Mouse (Mus musculus): Measurements from ENCODE around the gene Olfr1099.

Gene Olfr1099

DNA sequence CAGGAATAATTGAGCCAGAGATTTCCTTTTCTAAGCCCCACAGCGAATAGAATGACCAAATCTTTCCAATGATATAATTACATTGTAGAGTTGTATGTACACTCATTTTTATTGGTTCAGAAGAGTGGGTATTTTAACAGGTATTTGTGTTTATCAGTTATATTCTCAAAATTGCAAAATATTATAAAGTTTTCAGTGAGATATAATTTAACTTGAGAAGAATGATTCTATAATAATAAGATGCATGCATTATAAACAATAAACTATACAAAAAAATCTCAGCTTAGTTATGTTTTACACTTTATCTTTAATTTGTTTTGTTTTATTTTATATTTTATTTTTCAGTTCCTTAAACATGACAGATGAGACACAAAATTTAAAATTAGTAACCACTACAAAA, at the start of gene Olfr1099:
Olfr1099 (minus strand) TSS at position 101 of the 400 bp plus-strand sequence.
- no peak for DNase-seq

DNA sequence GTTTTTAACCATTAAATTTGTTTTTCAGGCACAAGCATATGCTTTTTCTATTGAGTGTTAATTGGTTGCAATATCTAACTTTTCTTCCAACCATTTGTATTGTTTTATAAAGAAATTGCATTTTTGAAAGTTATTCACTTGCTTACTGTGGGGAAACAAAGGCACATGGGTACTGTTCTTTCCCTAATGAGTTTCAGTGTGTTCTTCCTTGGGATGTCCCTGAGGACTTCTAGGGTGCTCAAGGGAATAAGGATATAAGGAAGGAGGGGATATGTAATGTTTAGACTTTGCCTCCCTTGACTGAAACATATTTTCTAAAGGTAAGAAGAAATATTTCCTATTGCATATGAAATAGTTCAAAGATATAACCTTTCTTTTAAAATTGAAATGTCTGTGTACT, 37.6 kb upstream of the Olfr1099 start, which contains the start of gene Olfr1102:
Olfr1102 (plus strand) TSS at position 301 of the 400 bp plus-strand sequence.
- no peak for DNase-seq

DNA sequence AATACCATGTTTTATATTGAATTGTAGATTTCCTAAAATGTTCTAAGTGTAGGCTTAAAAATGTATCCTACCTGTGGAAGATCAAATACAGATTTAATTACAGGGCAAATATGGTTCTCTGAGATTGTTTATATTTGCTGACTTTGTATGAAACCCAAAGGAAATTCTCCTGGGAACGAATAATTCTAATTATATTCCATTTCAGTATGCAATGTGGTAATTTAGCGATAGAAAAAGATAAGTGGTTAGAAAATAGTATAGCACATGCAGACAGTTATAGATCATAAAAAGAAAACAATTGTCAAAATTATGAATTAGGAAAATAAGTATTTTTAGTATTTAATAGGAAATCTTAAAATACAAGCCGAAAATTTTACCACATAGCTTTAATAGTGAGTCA, 30.6 kb upstream of the Olfr1099 start, which contains the start of gene Olfr1101:
Olfr1101 (minus strand) TSS at position 101 of the 400 bp plus-strand sequence.
- DNase-seq = no peak

DNA sequence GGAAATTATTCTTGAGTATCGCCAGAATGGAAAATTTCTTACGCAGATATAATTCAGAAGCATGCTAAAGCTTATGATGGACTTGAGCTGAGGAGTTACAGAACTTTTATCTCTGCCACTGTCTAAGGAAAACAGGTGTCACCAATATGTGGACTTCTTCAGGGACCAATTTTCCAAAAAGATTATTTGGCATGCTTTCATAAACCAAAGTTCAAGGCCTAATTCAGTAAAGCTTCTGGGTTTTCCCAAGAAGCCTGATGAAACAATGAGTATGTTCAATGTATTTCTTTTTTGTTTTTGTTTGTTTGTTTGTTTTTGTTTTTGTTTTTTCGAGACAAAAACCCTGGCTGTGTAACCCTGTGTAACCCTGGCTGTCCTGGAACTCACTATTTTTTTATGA, 19.4 kb upstream of the Olfr1099 start, which contains the start of gene Olfr1100:
Olfr1100 (minus strand) TSS at position 101 of the 400 bp plus-strand sequence.
- DNase-seq = no peak

DNA sequence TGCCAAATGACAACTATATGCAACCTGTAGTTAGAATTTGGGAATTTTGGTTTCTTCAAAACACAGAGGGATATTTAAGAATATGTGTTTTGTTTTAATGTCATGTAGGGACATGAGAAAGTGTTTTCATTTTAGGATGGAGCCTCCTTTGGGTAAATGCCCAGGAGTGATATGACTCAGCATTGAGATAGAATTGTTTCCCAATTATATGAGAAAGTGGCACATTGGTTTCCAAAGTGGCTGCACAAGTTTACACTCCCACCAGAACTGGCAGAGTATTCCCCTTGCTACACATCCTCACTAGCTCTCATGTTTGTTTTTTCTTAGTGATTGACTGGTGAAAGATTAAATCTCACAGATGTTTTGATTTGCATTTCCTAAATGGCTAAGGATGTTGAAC, 33.9 kb downstream of the Olfr1099 start:
- no peak for DNase-seq

DNA sequence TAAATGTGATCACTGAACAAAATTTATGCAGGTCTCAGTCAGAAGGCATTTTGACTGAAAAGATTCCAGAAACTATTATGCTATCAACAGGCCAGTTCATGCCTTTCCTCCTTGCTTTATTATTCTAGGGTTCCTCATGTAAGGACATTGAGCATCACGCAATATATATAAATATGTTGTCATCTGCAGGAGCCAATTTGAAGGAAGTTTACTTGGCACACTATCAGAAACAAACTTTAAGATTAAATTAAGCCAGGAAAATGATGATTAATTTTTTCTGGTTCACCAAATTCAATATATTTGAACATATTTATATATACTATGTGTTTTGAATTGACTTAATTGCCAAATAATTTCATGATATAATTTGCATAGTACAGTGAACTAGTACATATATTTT, 36.0 kb downstream of the Olfr1099 start, which contains the start of gene Olfr1098:
Olfr1098 (minus strand) TSS at position 101 of the 400 bp plus-strand sequence.
- no peak for DNase-seq

DNA sequence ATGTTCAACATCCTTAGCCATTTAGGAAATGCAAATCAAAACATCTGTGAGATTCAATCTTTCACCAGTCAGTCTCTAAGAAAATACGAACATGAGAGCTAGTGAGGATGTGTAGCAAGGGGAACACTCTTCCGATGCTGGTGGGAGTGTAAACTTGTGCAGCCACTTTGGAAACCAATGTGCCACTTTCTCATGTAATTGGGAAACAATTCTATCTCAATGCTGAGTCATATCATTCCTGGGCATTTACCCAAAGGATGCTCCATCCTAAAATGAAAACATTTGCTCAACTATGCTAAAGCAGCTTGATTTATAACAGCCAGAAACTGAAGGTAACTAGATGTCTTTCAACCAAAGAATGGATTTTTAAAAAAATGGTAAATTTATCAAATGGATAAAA, 54.8 kb downstream of the Olfr1099 start:
- no peak for DNase-seq
